Mouse (Mus musculus) monocyte, adult 59 days (primary cell): ENCODE data around the gene Pter. TPM values are rescaled to one million over a fixed set of nuclear protein-coding genes. Genes with fewer than 3 reads are reported as not detected.

Experiments
- total RNA-seq, 2 experiments: library from RNA; stranded (reverse); gene quantifications; one replicate each; pipeline ENCODE4 v1.2.4; 2023

Gene Pter
- total RNA-seq = 1 to 10 TPM; 1.9 TPM

DNA sequence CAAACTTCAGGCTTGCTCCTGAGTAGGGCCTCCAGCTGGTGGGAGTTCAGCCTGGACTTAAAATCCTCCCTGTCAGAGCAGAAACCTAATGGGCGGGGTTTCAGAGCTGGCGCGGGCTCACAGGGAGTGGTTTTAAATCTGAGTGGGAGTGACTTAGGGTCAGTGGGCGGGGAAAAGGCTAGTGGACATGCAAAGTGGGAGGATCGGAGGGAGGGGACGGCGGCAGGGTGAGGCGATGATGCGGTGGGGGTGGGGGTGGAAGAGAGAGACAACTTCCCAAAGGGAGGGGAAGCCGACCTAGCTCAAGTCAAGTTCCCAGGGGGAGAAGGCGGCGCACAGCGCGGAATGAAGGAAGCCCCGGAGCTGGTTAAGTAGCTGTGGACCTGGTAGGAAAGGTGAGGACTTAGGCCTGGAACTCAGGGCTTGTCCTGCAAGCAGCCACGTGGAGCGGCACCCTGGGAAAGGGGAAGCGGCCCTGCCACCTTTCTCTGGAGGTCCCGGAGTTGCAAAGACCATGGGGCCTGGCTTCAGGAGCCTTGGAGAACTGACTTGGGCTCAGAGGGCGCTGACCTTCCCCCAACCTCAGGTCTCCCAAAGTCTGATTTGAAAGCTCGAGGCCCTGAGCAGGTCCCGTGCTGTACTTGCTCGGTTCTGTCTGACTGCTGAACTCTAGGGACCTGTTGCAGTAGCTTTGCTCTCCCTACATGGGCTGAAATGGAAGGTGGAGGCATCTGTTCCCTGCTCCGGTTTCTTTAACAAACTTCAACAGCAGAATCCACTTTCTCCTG, at the start of gene Pter:
Gene Pter (plus strand): TSS at position 238 of the 788 bp plus-strand sequence.

GRCm38 (mm10) chr2:13011472-13011871, 87.6 kb downstream of the Pter start, which contains the start of gene C1ql3:
Gene C1ql3 (minus strand): TSS chr2:13011806.

Other genes with a start within 250 kb of the Pter start
- not detected for gene C1ql3, start 87.8 kb downstream of the Pter start, total RNA-seq